Mouse (Mus musculus): ENCODE results near the gene Ece1. TPM values are rescaled to one million over a fixed set of nuclear protein-coding genes. Genes with fewer than 3 reads are reported as not detected.
"Not testable (repeated sequence)": the region's sequence is repeated elsewhere in the genome, so short reads cannot be mapped to it uniquely, and the experiment has no call there.

The Ece1 gene
- total RNA-seq (2021): 10 to 100 TPM; 70.5 to 72.2 TPM

GRCm38 (mm10) chr4:137862019-137862418, at the start of gene Ece1:
Gene Ece1 (plus strand): TSS chr4:137862237.
- DNase-seq (ENCODE audit: low spot score in 2 of 2): peak; percentile 93 to 94
- intact Hi-C loops (cut with DNase I): no loop called here

GRCm38 (mm10) chr4:137812946-137813708, 48.9 kb upstream of the Ece1 start:
- intact Hi-C loops (cut with DNase I): no loop called here

GRCm38 (mm10) chr4:137814140-137814539, 47.9 kb upstream of the Ece1 start:
- no peak for DNase-seq (ENCODE audit: low spot score in 2 of 2)
- intact Hi-C loops (cut with DNase I): no loop called here

More at GRCm38 (mm10) chr4:137812946-137813708, 48.9 kb upstream of the Ece1 start:
- DNase-seq (ENCODE audit: low spot score in 2 of 2): peak; percentile 9 to 60

GRCm38 (mm10) chr4:137815473-137815872, 46.6 kb upstream of the Ece1 start:
- intact Hi-C loops (cut with DNase I): no loop called here
- no peak for DNase-seq (ENCODE audit: low spot score in 2 of 2)

GRCm38 (mm10) chr4:137816216-137816615, 45.8 kb upstream of the Ece1 start:
- intact Hi-C loops (cut with DNase I): no loop called here
- no peak for DNase-seq (ENCODE audit: low spot score in 2 of 2)

GRCm38 (mm10) chr4:137818341-137818740, 43.7 kb upstream of the Ece1 start:
- intact Hi-C loops (cut with DNase I): no loop called here
- DNase-seq (ENCODE audit: low spot score in 2 of 2): no peak

- DNase-seq (ENCODE audit: low spot score in 2 of 2): no peak
- intact Hi-C loops (cut with DNase I): no loop called here
These were observed 42.5 kb upstream of the Ece1 start for GRCm38 (mm10) chr4:137819487-137819886.

GRCm38 (mm10) chr4:137820721-137821120, 41.3 kb upstream of the Ece1 start:
- no peak for DNase-seq (ENCODE audit: low spot score in 2 of 2)
- intact Hi-C loops (cut with DNase I): no loop called here

- no peak for DNase-seq (ENCODE audit: low spot score in 2 of 2)
- intact Hi-C loops (cut with DNase I): no loop called here
These were observed 39.5 kb upstream of the Ece1 start for GRCm38 (mm10) chr4:137822537-137822936.

GRCm38 (mm10) chr4:137823542-137823941, 38.5 kb upstream of the Ece1 start:
- no peak for DNase-seq (ENCODE audit: low spot score in 2 of 2)
- intact Hi-C loops (cut with DNase I): no loop called here

- intact Hi-C loops (cut with DNase I): loop anchor here (5.0 kb wide), 1 partner anchor 38 kb away; no protein-coding TSS in a partner anchor
- DNase-seq (ENCODE audit: low spot score in 2 of 2): no peak
These were observed 37.2 kb upstream of the Ece1 start for GRCm38 (mm10) chr4:137824881-137825280.

- intact Hi-C loops (cut with DNase I): no loop called here
- DNase-seq (ENCODE audit: low spot score in 2 of 2): no peak
These were observed 31.7 kb upstream of the Ece1 start for GRCm38 (mm10) chr4:137830380-137830779.

GRCm38 (mm10) chr4:137831598-137831997, 30.4 kb upstream of the Ece1 start:
- intact Hi-C loops (cut with DNase I): no loop called here
- no peak for DNase-seq (ENCODE audit: low spot score in 2 of 2)

GRCm38 (mm10) chr4:137835624-137836337, 26.3 kb upstream of the Ece1 start:
- peak; percentile 84 to 88 for DNase-seq (ENCODE audit: low spot score in 2 of 2)
- intact Hi-C loops (cut with DNase I): loop anchor here (1.0 to 5.0 kb wide), 2 partner anchors 105 to 148 kb away; no protein-coding TSS in a partner anchor

GRCm38 (mm10) chr4:137836741-137837140, 25.3 kb upstream of the Ece1 start:
- intact Hi-C loops (cut with DNase I): loop anchor here (5.0 kb wide), 1 partner anchor 149 kb away; no protein-coding TSS in a partner anchor
- no peak for DNase-seq (ENCODE audit: low spot score in 2 of 2)

GRCm38 (mm10) chr4:137837792-137838191, 24.2 kb upstream of the Ece1 start:
- intact Hi-C loops (cut with DNase I): loop anchor here (5.0 kb wide), 1 partner anchor 150 kb away; no protein-coding TSS in a partner anchor
- DNase-seq (ENCODE audit: low spot score in 2 of 2): no peak

- intact Hi-C loops (cut with DNase I): loop anchor here (5.0 kb wide), 1 partner anchor 151 kb away; no protein-coding TSS in a partner anchor
These were observed 23.2 kb upstream of the Ece1 start for GRCm38 (mm10) chr4:137838791-137839190.

GRCm38 (mm10) chr4:137839452-137839851, 22.6 kb upstream of the Ece1 start:
- intact Hi-C loops (cut with DNase I): loop anchor here (5.0 kb wide), 1 partner anchor 152 kb away; no protein-coding TSS in a partner anchor

More at GRCm38 (mm10) chr4:137838791-137839190, 23.2 kb upstream of the Ece1 start:
- no peak for DNase-seq (ENCODE audit: low spot score in 2 of 2)

GRCm38 (mm10) chr4:137844656-137845055, 17.4 kb upstream of the Ece1 start:
- intact Hi-C loops (cut with DNase I): loop anchor here (1.0 to 10.0 kb wide), 3 partner anchors 106 to 370 kb away; partner anchors contain the start of gene Hp1bp3

More at GRCm38 (mm10) chr4:137839452-137839851, 22.6 kb upstream of the Ece1 start:
- DNase-seq (ENCODE audit: low spot score in 2 of 2): no peak

GRCm38 (mm10) chr4:137847651-137848050, 14.4 kb upstream of the Ece1 start:
- DNase-seq (ENCODE audit: low spot score in 2 of 2): not testable (repeated sequence)
- intact Hi-C loops (cut with DNase I): loop anchor here (10.0 kb wide), 2 partner anchors 257 to 367 kb away; partner anchors contain the start of gene Hp1bp3

More at GRCm38 (mm10) chr4:137844656-137845055, 17.4 kb upstream of the Ece1 start:
- peak; percentile 62 to 71 for DNase-seq (ENCODE audit: low spot score in 2 of 2)
